Mouse (Mus musculus) cerebellum, adult 2 months (tissue): ENCODE data around the gene Esyt2.

Source experiments
- CTCF ChIP-seq: fragments of 200-500 bp; IDR thresholded peaks from 2 replicates; pipeline ENCODE4 v1.5.1; 2011; ENCODE audit warnings: low read depth, mild to moderate bottlenecking, control low read depth, low read length, moderate library complexity, borderline replicate concordance; ENCODE audit not compliant: insufficient read depth
- POLR2A ChIP-seq: fragments of 200-500 bp; IDR thresholded peaks from 2 replicates; pipeline ENCODE4 v1.6.1; 2011; ENCODE audit warnings: low read length, control low read depth, borderline replicate concordance; ENCODE audit not compliant: insufficient read depth

DNA sequence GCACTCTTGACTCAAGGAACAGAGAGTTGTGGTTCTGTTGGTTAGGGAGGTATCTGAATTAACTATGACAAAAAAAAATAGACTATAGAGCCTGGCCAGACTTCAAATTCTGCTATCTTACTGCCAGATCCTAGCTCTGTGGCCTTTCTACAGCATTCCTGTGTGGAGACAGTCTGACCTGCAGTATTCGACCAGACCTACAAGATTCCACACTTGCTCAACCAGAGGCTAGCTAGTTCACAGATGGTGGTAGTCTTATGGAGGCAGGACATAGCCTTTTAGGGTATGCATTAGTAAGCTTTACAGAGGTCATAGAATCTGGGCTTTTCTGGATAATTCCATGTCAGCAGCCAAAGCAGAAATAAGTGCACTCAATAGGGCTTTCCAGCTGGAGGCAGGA lies 10.5 kb upstream of the Esyt2 start:
- TF ChIP-seq POLR2A (no peak), CTCF (no peak)
